Mouse (Mus musculus): ENCODE measurements around the gene Defb7. TPM values are rescaled to one million over a fixed set of nuclear protein-coding genes. Genes with fewer than 3 reads are reported as not detected.

Gene Defb7
- polyA plus RNA-seq (2015; fragmentation: Nextera tagmentation; extraction: Ambion mirVana), result not detected in 2 replicates

DNA sequence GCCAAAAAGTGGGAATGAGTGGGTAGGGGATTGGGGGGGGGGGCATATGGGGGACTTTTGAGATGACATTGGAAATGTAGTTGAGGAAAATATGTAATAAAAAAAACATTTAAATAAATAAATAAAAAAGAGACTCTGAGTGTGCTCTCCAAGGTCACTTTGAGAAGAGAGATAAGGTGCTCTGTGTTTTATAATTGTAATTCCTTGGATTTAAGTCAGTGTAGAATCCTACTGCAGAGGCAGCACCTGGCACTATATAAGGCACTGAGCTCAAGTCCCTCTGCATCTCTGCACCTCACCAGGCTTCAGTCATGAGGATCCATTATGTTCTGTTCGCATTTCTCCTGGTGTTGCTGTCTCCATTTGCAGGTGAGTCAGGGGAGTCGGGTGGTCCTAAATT, at the start of gene Defb7:
Gene Defb7, plus strand, starts transcription at position 301 of the 400 bp plus-strand sequence.
- Histone ChIP-seq H3K4me1 (ENCODE audit: control insufficient read depth, insufficient read depth, low read length) (no peaks in the 10 kb centered on the region), H3K27ac (ENCODE audit: low read length) (no peak within 1 kb of the TSS), H3K36me3 (ENCODE audit: control insufficient read depth, insufficient read depth, low read length) (no peaks in the 10 kb centered on the region), H3K4me2 (ENCODE audit: low read depth, low read length) (no peak within 1 kb of the TSS), H3K9ac (ENCODE audit: low read depth, low read length) (no peak within 1 kb of the TSS), H3K4me3 (ENCODE audit: low read length) (no peak within 1 kb of the TSS), H3K27me3 (replicated peaks; ENCODE audit: control insufficient read depth, insufficient read depth, low read length) (no peaks in the 10 kb centered on the region), H3K9me3 (ENCODE audit: control insufficient read depth, low read length) (no peaks in the 10 kb centered on the region)
- 93% methylated on average over 2 of the region's 2 CpGs for WGBS
- ATAC-seq, result no peak

DNA sequence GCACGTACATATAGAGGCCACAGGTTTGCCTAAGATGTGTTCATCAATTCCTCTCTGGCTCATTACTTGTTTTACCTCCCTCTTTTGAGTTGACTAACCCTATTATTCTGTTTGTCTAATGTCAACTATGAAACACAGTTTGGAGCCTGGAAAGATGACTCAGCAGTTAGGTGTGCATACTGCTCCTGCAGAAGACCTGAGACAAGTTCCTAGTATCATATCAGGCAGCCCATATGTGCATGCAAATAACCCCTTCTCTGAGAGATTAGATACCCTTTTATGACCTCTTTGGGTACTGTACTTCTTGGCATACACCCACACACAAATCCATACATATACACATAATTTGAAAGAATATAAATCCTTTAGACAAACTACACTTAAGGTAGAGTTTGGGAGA, 48.5 kb upstream of the Defb7 start:
- Histone ChIP-seq H3K4me1 (ENCODE audit: control insufficient read depth, insufficient read depth, low read length) (no peaks in the 10 kb centered on the region), H3K9ac (ENCODE audit: low read depth, low read length) (no peak overlapping the region), H3K36me3 (ENCODE audit: control insufficient read depth, insufficient read depth, low read length) (no peaks in the 10 kb centered on the region), H3K27ac (ENCODE audit: low read length) (no peak overlapping the region), H3K9me3 (ENCODE audit: control insufficient read depth, low read length) (no peaks in the 10 kb centered on the region), H3K4me2 (ENCODE audit: low read depth, low read length) (no peak overlapping the region), H3K27me3 (replicated peaks; ENCODE audit: control insufficient read depth, insufficient read depth, low read length) (no peaks in the 10 kb centered on the region), H3K4me3 (ENCODE audit: low read length) (no peak overlapping the region)
- ATAC-seq, result no peak
- WGBS, result 74% methylated on average over 1 of the region's 1 CpGs

DNA sequence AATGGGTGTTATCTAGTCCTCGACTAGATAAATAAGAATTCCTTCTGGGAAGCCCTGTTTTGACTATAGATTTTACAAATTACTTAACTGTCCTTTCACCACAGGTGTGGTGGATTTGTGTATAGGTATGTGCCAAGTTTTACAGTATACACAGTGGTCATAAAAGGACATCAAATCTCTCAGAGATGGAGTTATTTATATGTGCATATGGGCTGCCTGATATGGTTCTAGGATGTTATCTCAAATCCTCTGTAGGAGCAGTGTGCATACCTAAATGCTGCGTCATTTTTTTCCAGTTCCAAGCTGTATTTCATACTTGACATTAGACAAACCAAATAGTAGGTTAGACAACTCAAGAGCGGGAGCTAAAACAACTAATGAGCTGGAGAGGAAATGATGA, 33.5 kb upstream of the Defb7 start:
- no peak for ATAC-seq

DNA sequence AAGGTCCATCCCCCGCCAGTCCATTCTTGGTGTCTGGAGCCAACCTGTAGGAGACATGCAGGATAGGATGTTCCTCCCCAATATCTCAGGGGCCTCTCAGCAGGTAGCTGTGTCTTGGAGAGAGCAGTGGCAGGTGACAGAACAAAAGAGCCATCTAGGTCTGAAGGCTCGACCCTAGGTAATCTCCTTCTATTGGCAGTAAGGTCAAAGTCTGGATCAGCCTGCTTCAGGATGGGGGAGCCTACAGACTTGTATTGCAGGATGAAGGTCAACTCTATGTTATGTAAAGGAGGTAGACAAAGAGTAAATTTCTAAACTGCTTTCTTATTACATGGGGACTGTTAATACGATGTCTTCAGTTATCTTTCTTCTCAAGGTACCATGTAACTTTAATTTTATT, 25.9 kb upstream of the Defb7 start:
- ATAC-seq, result no peak
- no peak overlapping the region for H3K27ac ChIP-seq (ENCODE audit: low read length)
- H3K9me3 ChIP-seq (ENCODE audit: control insufficient read depth, low read length), result no peaks in the 10 kb centered on the region
- 83% methylated on average over 3 of the region's 3 CpGs for WGBS
- H3K4me2 ChIP-seq (ENCODE audit: low read depth, low read length), result no peak overlapping the region
- no peaks in the 10 kb centered on the region for H3K27me3 ChIP-seq (replicated peaks; ENCODE audit: control insufficient read depth, insufficient read depth, low read length)
- no peaks in the 10 kb centered on the region for H3K4me1 ChIP-seq (ENCODE audit: control insufficient read depth, insufficient read depth, low read length)
- no peak overlapping the region for H3K9ac ChIP-seq (ENCODE audit: low read depth, low read length)
- no peaks in the 10 kb centered on the region for H3K36me3 ChIP-seq (ENCODE audit: control insufficient read depth, insufficient read depth, low read length)
- H3K4me3 ChIP-seq (ENCODE audit: low read length), result no peak overlapping the region

More for the DNA sequence above, 33.5 kb upstream of the Defb7 start:
- WGBS, result 77% methylated on average over 3 of the region's 3 CpGs
- H3K27me3 ChIP-seq (replicated peaks; ENCODE audit: control insufficient read depth, insufficient read depth, low read length), result no peaks in the 10 kb centered on the region
- H3K4me3 ChIP-seq (ENCODE audit: low read length), result no peak overlapping the region
- H3K36me3 ChIP-seq (ENCODE audit: control insufficient read depth, insufficient read depth, low read length), result no peaks in the 10 kb centered on the region
- no peak overlapping the region for H3K9ac ChIP-seq (ENCODE audit: low read depth, low read length)
- no peaks in the 10 kb centered on the region for H3K4me1 ChIP-seq (ENCODE audit: control insufficient read depth, insufficient read depth, low read length)
- H3K27ac ChIP-seq (ENCODE audit: low read length), result no peak overlapping the region
- no peak overlapping the region for H3K4me2 ChIP-seq (ENCODE audit: low read depth, low read length)
- no peaks in the 10 kb centered on the region for H3K9me3 ChIP-seq (ENCODE audit: control insufficient read depth, low read length)

DNA sequence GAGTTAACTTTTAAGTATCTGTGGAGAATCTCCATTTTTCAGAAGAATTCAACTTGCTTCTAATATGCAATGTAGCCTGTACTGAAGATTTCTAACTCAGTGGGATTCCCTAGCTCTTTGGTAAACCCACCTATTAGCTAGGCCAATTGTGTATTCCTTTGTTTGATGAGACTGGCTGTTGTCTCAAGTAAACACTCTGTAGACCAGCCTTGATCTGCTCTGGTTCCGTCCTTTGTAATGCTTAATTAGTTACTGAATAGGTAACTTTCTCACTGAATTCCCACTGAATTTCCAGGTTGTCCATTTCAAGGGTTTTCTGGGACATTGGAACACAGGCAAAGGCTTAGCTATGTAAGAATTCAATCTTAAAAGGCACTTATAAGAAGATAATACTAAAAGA, 5.6 kb downstream of the Defb7 start:
- Histone ChIP-seq H3K36me3 (ENCODE audit: control insufficient read depth, insufficient read depth, low read length) (no peaks in the 10 kb centered on the region), H3K27me3 (replicated peaks; ENCODE audit: control insufficient read depth, insufficient read depth, low read length) (no peaks in the 10 kb centered on the region), H3K4me2 (ENCODE audit: low read depth, low read length) (no peak overlapping the region), H3K4me1 (ENCODE audit: control insufficient read depth, insufficient read depth, low read length) (no peaks in the 10 kb centered on the region), H3K27ac (ENCODE audit: low read length) (no peak overlapping the region), H3K9ac (ENCODE audit: low read depth, low read length) (no peak overlapping the region), H3K4me3 (ENCODE audit: low read length) (no peak overlapping the region), H3K9me3 (ENCODE audit: control insufficient read depth, low read length) (no peaks in the 10 kb centered on the region)
- ATAC-seq, result no peak
- WGBS, result 76% methylated on average over 1 of the region's 1 CpGs

DNA sequence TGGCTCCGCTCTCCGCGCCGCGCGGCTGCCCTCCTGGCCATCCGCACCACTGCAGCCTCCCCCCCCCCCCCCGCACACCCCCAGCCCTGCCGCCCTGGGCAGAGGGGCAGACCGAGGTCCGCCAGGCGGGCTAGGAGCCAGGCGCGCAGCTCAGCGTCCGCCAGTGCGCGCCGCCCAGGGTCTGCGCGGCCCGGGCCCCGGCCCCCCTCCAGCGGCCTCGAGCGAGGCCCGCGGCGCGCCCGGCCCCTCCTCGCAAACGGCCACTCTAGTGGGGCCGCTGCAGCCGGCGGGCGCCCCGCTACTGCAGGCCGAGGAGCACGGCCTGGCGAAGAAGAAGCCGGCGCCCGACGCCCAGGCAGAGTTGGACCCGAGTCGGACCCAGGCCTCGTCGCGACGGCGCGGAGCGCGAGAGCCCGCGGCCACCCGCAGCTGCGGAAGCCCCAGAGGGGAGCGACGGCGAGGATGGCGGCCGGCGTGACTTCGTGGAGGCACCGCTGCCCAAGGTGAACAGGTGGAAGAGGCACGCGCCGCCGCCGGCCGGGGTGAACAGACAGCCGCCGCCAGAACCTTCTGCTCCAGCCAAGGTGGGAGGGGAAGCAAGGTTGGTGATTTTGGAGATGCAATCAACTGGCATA, 40.4 kb downstream of the Defb7 start:
- Histone ChIP-seq H3K9me3 (ENCODE audit: control insufficient read depth, low read length) (no peaks in the 10 kb centered on the region), H3K27me3 (replicated peaks; ENCODE audit: control insufficient read depth, insufficient read depth, low read length) (peaks cover 8% of the 10 kb centered on the region; the same call in 1 of the 2 replicates), H3K4me1 (ENCODE audit: control insufficient read depth, insufficient read depth, low read length) (no peaks in the 10 kb centered on the region), H3K36me3 (ENCODE audit: control insufficient read depth, insufficient read depth, low read length) (no peaks in the 10 kb centered on the region), H3K4me3 (ENCODE audit: low read length) (peak overlapping the region; percentile 43), H3K4me2 (ENCODE audit: low read depth, low read length) (peak overlapping the region; percentile 78), H3K27ac (ENCODE audit: low read length) (no peak overlapping the region), H3K9ac (ENCODE audit: low read depth, low read length) (peak overlapping the region; percentile 54)
- ATAC-seq, result peak; percentile 74
- WGBS, result 4% methylated on average over 60 of the region's 75 CpGs

DNA sequence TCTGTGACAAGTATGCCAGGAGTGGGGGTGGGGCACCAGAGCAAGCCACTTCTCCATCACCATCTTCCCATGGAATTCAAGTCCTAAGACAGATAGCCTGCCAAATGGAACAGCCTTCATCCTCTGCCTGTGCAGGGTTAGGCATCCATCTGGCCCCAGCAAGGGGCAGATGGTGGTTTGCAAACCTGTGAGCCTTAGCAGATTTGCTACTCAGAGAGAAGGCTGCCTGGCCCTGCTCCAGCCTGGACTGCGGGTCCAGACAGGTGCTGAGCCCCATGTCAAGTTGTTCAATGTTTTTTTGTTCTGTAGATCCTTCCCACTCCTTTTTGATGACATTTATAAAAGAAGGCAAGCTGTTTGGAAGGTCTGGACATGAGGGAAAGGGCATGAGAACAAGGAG, 45.5 kb downstream of the Defb7 start:
- WGBS, result 65% methylated on average over 1 of the region's 1 CpGs
- Histone ChIP-seq H3K36me3 (ENCODE audit: control insufficient read depth, insufficient read depth, low read length) (no peaks in the 10 kb centered on the region), H3K4me3 (ENCODE audit: low read length) (no peak overlapping the region), H3K27me3 (replicated peaks; ENCODE audit: control insufficient read depth, insufficient read depth, low read length) (peaks cover 4% of the 10 kb centered on the region; the same call in 1 of the 2 replicates), H3K9me3 (ENCODE audit: control insufficient read depth, low read length) (no peaks in the 10 kb centered on the region), H3K9ac (ENCODE audit: low read depth, low read length) (no peak overlapping the region), H3K4me1 (ENCODE audit: control insufficient read depth, insufficient read depth, low read length) (no peaks in the 10 kb centered on the region), H3K4me2 (ENCODE audit: low read depth, low read length) (no peak overlapping the region), H3K27ac (ENCODE audit: low read length) (no peak overlapping the region)
- no peak for ATAC-seq

Small RNA genes lying within 50 kb of the gene (microRNA-seq; reads per million reads assigned to microRNA genes)
- gene Gm27288 (not detected), gene Gm27852 (not detected)

Other genes starting within 250 kb of the Defb7 start
- not detected in 2 replicates for gene Defb5, start 247.5 kb upstream of the Defb7 start, polyA plus RNA-seq (2015; fragmentation: Nextera tagmentation; extraction: Ambion mirVana)
- gene Defb3, start 201.7 kb upstream of the Defb7 start, polyA plus RNA-seq (2015; fragmentation: Nextera tagmentation; extraction: Ambion mirVana), result not detected in 2 replicates
- not detected in 2 replicates for gene Defb8, start 47.5 kb upstream of the Defb7 start, polyA plus RNA-seq (2015; fragmentation: Nextera tagmentation; extraction: Ambion mirVana)
- gene 4930467E23Rik, start 234.5 kb downstream of the Defb7 start, polyA plus RNA-seq (2015; fragmentation: Nextera tagmentation; extraction: Ambion mirVana), result 0.11 TPM in 2 replicates